Mouse (Mus musculus): ENCODE measurements around the gene Nelfa. TPM values are rescaled to one million over a fixed set of nuclear protein-coding genes. Genes with fewer than 3 reads are reported as not detected.

Nelfa gene
- total and polyA plus RNA-seq, 2 experiments from 2014 or later = 28.5 to 32.6 TPM

DNA sequence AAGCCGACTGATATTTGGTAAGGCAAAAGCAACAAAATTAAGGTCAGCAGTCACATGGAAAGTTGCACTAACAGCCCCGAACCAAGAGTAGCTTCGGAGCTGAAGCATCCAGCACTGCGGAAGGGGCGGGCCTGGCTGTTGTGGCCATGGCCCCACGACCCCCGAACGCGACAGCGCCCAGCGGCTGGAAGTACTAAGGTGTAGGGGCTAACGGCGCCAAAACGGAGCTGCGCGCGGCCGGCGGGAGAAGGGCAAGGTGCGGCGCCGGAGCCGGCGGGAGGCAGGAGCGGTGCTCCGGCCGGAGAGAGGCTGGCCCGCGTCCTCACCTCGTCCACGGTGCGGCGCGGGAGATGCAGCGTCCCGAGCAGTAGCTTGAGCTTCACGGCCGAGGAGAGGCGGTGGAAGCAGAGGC, 507 bp downstream of the Nelfa start:
- ATAC-seq = peak; percentile 27; the same call in 1 of the 2 replicates
- no peak for TF ChIP-seq CTCF (IDR thresholded peaks at IDR 0.05; ENCODE audit: low read depth)
- H3K9ac ChIP-seq = peak overlapping the region; percentile 79
- no peaks in the 10 kb centered on the region for H3K9me3 ChIP-seq (ENCODE audit: low read length)
- no peak for DNase-seq
- H3K4me2 ChIP-seq (ENCODE audit: low read depth) = peak overlapping the region; percentile 55
- no peaks in the 10 kb centered on the region for H3K27me3 ChIP-seq (ENCODE audit: insufficient read depth, low read length)
- H3K27ac ChIP-seq (ENCODE audit: low read depth, low read length) = peak overlapping the region; percentile 90
- WGBS = under 1% methylated on average over 38 of the region's 39 CpGs
- H3K4me3 ChIP-seq (ENCODE audit: low read depth, low read length) = peak overlapping the region; percentile 76
- H3K36me3 ChIP-seq (ENCODE audit: insufficient read depth) = no peaks in the 10 kb centered on the region
- H3K4me1 ChIP-seq (ENCODE audit: insufficient read depth) = peaks cover 18% of the 10 kb centered on the region

DNA sequence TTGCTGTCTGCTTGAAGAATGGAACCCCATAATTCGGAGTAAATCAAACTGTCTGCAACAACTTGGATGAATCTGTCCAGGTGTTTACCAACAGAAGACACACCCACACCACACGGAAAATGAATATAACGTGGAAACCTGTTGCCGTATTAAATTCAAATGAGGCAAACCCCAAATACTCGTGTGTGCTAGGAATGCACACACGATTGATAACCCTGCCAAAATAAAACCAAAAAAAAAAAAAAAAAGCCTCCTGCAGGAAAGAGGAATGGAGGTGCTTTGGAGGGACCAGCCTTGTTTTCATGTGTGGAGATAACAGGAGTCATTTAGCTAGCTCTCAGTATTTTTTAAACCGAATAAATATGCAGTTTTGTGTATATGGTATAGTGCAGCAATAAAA, 1.3 kb downstream of the Nelfa start:
- no peak for ATAC-seq
- 80% methylated on average over 7 of the region's 7 CpGs for WGBS
- Histone ChIP-seq H3K36me3 (ENCODE audit: insufficient read depth) (peaks cover 6% of the 10 kb centered on the region; the same call in 1 of the 2 replicates), H3K9ac (no peak overlapping the region), H3K27ac (ENCODE audit: low read depth, low read length) (no peak overlapping the region), H3K27me3 (ENCODE audit: insufficient read depth, low read length) (no peaks in the 10 kb centered on the region), H3K9me3 (ENCODE audit: low read length) (no peaks in the 10 kb centered on the region), H3K4me1 (ENCODE audit: insufficient read depth) (peaks cover 18% of the 10 kb centered on the region), H3K4me3 (ENCODE audit: low read depth, low read length) (peak overlapping the region; percentile 76), H3K4me2 (ENCODE audit: low read depth) (peak overlapping the region; percentile 55)
- TF ChIP-seq CTCF (IDR thresholded peaks at IDR 0.05; ENCODE audit: low read depth) = no peak
- no peak for DNase-seq

- H3K36me3 ChIP-seq (ENCODE audit: insufficient read depth) = peaks cover 14% of the 10 kb centered on the region; the same call in 1 of the 2 replicates
- ATAC-seq (no peak), DNase-seq (no peak)
- WGBS = 94% methylated on average over 2 of the region's 2 CpGs
- H3K4me1 ChIP-seq (ENCODE audit: insufficient read depth) = peaks cover 18% of the 10 kb centered on the region
- no peak overlapping the region for H3K9ac ChIP-seq
- H3K4me2 ChIP-seq (ENCODE audit: low read depth) = peak overlapping the region; percentile 55; the same call in 1 of the 2 replicates
- no peak for TF ChIP-seq CTCF (IDR thresholded peaks at IDR 0.05; ENCODE audit: low read depth)
- H3K27ac ChIP-seq (ENCODE audit: low read depth, low read length) = no peak overlapping the region
- H3K9me3 ChIP-seq (ENCODE audit: low read length) = no peaks in the 10 kb centered on the region
- H3K27me3 ChIP-seq (ENCODE audit: insufficient read depth, low read length) = no peaks in the 10 kb centered on the region
- no peak overlapping the region for H3K4me3 ChIP-seq (ENCODE audit: low read depth, low read length)
Measured at GRCm38 (mm10) chr5:33934081-33934480, 2.1 kb downstream of the Nelfa start.

- Histone ChIP-seq H3K27ac (ENCODE audit: low read depth, low read length) (no peak overlapping the region), H3K9me3 (ENCODE audit: low read length) (no peaks in the 10 kb centered on the region), H3K9ac (no peak overlapping the region), H3K4me2 (ENCODE audit: low read depth) (no peak overlapping the region), H3K4me1 (ENCODE audit: insufficient read depth) (peaks cover 18% of the 10 kb centered on the region), H3K4me3 (ENCODE audit: low read depth, low read length) (no peak overlapping the region), H3K27me3 (ENCODE audit: insufficient read depth, low read length) (no peaks in the 10 kb centered on the region), H3K36me3 (ENCODE audit: insufficient read depth) (peaks cover 18% of the 10 kb centered on the region)
- TF ChIP-seq CTCF (IDR thresholded peaks at IDR 0.05; ENCODE audit: low read depth) = no peak
- ATAC-seq (no peak), DNase-seq (no peak)
- WGBS = 83% methylated on average over 2 of the region's 2 CpGs
Measured at GRCm38 (mm10) chr5:33932413-33932812, 3.8 kb downstream of the Nelfa start.

DNA sequence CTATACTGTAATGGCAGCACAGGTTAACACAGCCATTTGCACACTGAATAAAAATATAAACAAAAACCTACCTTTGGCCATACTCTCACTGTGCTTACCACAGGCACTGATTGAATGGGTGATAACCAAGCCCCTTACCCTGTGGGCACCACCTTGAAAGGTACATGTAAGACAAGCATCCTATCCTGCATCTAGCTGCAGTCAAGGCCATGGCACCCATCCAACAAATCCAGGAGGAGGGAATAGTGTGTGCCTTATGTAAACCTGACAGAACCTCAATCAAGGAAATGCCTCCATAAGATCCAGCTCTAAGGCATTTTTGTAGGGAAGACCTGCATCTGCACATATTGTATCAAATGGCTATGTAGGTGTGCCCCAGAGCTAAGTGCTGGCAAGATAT, 10.0 kb downstream of the Nelfa start:
- TF ChIP-seq CTCF (IDR thresholded peaks at IDR 0.05; ENCODE audit: low read depth) = no peak
- Histone ChIP-seq H3K4me3 (ENCODE audit: low read depth, low read length) (no peak overlapping the region), H3K4me2 (ENCODE audit: low read depth) (no peak overlapping the region), H3K36me3 (ENCODE audit: insufficient read depth) (peaks cover 35% of the 10 kb centered on the region), H3K9me3 (ENCODE audit: low read length) (no peaks in the 10 kb centered on the region), H3K9ac (no peak overlapping the region), H3K27ac (ENCODE audit: low read depth, low read length) (no peak overlapping the region), H3K4me1 (ENCODE audit: insufficient read depth) (no peaks in the 10 kb centered on the region), H3K27me3 (ENCODE audit: insufficient read depth, low read length) (no peaks in the 10 kb centered on the region)
- DNase-seq (no peak), ATAC-seq (no peak)

- no peak overlapping the region for H3K4me2 ChIP-seq (ENCODE audit: low read depth)
- H3K36me3 ChIP-seq (ENCODE audit: insufficient read depth) = peaks cover 42% of the 10 kb centered on the region
- DNase-seq = no peak
- no peak overlapping the region for H3K4me3 ChIP-seq (ENCODE audit: low read depth, low read length)
- no peak overlapping the region for H3K27ac ChIP-seq (ENCODE audit: low read depth, low read length)
- TF ChIP-seq CTCF (IDR thresholded peaks at IDR 0.05; ENCODE audit: low read depth) = no peak
- no peaks in the 10 kb centered on the region for H3K4me1 ChIP-seq (ENCODE audit: insufficient read depth)
- no peaks in the 10 kb centered on the region for H3K27me3 ChIP-seq (ENCODE audit: insufficient read depth, low read length)
- WGBS = 27% methylated on average over 2 of the region's 2 CpGs
- no peaks in the 10 kb centered on the region for H3K9me3 ChIP-seq (ENCODE audit: low read length)
- no peak overlapping the region for H3K9ac ChIP-seq
- no peak for ATAC-seq
Measured at GRCm38 (mm10) chr5:33922566-33922965, 13.6 kb downstream of the Nelfa start.

DNA sequence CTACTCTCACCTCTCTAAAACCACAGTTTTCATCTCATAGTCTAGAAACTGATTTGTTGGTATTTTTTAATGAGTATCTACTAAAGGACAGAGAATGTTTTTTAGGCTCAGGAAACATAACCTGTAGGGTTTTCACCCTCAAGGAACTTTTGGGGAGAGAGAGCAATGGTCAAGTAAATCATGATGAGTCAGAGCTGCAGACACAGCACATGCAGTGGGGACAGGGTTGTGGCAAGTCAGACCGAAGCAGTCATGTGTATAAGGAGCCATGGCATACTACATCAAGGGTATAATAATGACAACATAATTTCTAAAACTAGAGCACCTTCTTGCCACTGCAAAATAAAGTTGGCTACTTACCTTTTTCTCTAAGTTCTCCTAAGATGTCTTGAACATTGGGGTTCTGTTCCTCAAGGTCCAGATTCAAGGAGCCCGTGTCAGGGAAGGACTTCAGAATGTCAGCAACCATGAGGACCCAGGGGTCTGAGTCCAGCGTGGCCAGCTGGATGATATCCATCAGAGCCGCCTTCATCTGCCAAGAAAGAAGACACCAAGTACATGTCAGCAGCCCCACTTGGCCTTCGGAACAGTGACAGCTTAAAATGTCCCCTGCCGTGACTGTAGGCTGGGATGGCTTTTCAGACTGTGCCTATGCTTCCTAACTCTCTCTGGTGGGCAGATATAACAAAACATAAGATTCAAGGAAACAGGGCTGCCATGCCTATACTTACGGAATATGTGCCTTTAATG, 14.6 kb downstream of the Nelfa start:
- no peak overlapping the region for H3K9ac ChIP-seq
- no peak for TF ChIP-seq CTCF (IDR thresholded peaks at IDR 0.05; ENCODE audit: low read depth)
- no peak overlapping the region for H3K27ac ChIP-seq (ENCODE audit: low read depth, low read length)
- no peak overlapping the region for H3K4me3 ChIP-seq (ENCODE audit: low read depth, low read length)
- no peak overlapping the region for H3K4me2 ChIP-seq (ENCODE audit: low read depth)
- 90% methylated on average over 7 of the region's 7 CpGs for WGBS
- ATAC-seq = no peak
- DNase-seq = no peak
- H3K36me3 ChIP-seq (ENCODE audit: insufficient read depth) = peaks cover 42% of the 10 kb centered on the region
- H3K9me3 ChIP-seq (ENCODE audit: low read length) = no peaks in the 10 kb centered on the region
- no peaks in the 10 kb centered on the region for H3K4me1 ChIP-seq (ENCODE audit: insufficient read depth)
- H3K27me3 ChIP-seq (ENCODE audit: insufficient read depth, low read length) = no peaks in the 10 kb centered on the region
